Mouse (Mus musculus): Measurements from ENCODE around the gene Creb3l1.

Creb3l1 gene

DNA sequence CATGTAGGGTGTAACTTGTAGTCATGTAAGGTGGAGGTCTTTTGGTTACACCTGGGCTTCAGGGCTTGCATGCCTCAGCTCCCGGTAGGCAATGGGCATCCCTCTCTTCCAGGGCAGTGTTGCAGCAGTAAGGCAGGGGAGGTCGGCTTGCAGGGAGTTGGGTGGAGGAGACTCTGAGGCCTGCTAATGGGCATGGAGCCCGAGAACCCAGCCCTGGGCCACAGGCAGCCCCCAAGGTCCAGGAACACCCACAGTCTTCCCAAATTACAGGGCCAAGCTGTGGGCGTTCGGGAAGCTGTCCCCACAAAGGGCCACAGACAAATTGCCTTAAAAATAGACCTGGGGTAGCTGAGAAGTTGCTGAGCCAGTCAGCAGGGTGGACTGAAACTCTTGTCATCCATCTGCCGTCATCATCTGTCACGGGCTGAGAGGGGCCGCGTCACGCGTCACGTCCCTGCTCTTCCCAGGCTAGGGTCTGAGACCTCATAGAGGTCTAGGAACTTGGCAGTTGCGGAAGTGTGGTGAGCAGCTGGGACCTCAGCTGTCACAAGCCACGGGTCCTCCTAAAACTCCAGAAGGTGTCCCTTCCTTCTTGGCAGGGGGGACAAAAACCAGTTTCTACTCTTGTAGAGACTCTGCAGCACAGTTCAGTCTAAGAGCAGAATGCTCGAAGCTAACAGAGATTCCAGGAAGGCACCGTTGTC, 26.2 kb downstream of the Creb3l1 start:
- DNase-seq (ENCODE audit: low read depth) = no peak

DNA sequence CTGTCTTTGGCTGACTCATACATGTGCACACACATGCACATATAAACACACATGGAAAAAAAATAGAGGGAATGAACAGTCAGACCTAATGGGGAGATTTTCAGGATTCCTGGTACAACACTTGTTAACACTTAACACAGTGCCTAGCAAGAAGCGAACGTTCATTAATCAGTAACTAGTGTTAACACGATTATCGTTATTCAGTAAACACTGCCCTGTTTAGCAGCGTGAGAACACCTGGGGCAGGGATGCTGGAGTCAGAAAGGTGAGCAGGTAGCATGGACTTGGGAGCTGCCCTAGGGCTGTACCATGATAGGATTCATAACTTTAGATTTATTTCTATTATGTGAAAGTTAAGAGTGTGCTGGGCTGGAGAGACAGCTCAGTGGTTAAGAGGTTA, 28.3 kb downstream of the Creb3l1 start:
- no peak for DNase-seq (ENCODE audit: low read depth)

DNA sequence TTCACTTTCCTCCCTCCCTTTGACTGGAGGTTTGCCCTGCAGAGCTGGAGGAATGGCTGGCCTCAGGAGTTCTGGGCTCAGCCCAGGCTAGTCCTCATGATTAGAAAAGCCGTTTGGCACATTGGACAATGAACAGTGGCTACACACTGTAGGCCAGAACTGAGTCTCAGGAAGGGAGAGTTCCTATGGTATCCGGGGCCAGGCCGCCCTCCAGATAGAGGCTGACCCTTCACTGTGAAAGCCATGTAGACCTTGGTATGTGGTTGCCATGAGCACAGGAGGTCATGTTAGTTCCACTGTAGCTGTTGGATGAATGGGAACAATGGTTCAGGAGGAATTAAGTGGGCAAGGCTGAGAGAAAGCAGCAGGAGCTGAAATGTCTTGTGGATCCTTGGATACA, 30.9 kb downstream of the Creb3l1 start:
- no peak for DNase-seq (ENCODE audit: low read depth)

DNA sequence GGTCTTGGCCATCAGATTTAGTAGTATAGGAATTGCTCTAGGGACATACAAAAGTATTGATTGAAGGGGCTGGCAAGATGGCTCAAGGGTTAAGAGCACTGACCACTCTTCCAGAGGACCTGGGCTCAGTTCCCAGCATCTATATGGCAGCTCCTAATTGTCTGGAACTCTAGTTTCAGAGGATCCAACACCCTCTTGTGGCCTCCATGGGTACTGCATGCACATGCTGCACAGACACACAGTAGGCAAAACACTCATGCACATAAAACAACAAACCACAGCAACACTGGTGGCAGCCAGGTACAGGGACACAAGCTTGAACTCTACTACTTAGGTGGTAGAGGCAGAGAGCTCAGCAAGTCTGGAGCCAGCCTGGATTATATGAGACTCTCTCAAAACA, 34.6 kb downstream of the Creb3l1 start:
- DNase-seq (ENCODE audit: low read depth) = no peak

DNA sequence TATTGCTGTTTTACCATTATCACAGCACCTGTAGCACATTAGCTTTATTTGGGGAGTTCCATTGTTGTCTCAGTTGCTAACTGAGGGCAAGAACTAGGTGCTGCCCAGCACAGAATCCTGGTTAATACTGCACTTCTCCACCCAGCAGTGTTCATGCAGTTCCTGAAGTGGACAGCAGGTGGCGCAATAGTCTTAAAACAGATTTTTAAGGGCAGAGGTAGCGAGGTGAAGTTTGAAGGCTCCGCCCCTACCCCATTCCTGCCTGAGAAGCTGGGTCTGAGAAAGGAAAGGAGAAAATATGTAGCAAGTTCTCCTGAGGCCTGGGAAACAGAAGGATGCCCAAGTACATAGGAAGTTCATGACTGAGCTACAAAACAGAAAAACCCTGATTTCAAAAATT, 36.8 kb downstream of the Creb3l1 start:
- peak; percentile 73 for DNase-seq (ENCODE audit: low read depth)

DNA sequence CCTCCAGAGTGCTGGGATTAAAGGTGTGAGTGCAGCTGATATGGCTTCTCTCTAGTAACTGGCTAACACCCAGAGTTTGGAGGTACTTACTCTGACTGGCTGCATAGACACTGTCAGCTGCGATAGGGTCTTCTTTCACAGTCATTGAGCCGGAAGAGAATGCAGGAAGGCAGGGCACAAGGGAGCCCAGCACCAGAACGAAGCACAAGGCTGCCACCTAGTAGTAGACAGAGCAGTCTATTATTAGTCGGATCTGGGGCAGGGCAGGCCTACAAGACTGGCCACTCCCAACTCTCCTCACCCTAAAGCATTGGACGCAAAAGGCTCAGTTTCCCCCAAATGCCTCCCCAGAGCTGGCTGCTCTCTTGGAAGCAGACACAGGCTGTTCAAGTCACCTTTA, 38.2 kb downstream of the Creb3l1 start:
- no peak for DNase-seq (ENCODE audit: low read depth)

DNA sequence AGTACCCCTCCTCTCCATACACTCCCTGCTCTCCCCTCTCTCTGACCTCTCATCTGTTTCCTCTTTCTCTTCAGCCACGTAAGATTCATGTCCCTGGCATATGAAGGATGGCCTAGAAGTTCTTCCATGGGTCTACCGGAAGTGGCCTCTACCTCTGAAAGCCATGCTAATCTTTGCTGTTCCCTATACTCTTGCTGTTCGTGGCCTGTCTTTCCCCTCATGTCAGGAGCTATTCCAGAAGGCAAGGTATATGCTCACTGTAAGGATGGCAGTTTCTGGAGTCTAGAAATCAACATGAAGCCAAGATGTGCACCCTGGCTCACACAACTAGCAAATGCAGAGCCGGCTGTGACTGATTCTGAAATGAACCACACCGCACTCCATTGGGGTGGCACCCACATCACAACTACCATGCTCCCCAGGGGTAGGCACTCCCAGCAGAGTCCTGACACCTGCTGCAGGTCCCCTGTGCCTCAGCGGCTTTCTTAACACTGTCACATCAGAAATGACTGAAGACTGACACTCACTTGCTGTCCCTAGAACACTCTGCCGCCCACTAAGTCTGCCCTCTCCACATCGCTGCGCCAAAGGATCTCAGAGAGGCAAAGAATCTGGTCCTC, 39.3 kb downstream of the Creb3l1 start:
- no peak for DNase-seq (ENCODE audit: low read depth)

DNA sequence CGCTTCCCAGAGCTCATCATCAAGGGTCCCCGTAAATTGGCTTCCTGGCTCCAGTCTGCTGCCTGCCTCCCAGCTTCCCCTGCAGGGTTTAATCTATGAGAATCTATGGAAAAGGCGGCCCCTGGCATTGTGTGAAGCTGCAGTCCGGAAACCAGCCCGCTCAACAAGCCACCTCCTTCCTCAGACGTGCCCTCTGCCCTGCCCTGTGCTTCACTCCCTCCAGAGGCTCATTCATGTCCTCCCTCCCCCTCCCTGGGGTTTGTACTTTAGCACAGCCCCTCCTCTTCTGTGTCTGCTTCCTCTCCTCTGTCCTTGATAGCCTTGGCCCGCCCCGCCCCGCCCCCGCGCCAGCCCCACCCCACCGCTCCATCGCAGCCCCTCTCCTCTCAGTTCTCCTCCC, 39.9 kb downstream of the Creb3l1 start:
- DNase-seq (ENCODE audit: low read depth) = peak; percentile 48

DNA sequence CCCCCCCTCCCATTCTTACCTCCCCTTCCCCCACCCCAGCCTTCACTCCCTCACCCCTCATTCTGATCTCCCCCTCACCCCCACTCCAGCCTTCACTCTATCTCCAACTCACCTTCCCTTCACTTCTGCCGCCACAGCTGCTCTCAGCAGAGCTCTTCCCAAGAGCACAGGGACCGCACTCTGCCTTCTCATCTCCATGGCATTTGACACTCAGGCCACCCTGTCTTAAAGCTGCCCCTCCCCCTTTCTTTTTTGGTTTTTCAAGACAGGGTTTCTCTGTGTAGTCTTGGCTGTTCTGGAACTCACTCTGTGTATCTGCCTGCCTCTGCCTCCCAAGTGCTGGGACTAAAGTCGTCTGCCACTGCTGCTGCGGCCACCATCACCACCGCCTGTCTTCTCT, 43.5 kb downstream of the Creb3l1 start:
- DNase-seq (ENCODE audit: low read depth) = no peak

DNA sequence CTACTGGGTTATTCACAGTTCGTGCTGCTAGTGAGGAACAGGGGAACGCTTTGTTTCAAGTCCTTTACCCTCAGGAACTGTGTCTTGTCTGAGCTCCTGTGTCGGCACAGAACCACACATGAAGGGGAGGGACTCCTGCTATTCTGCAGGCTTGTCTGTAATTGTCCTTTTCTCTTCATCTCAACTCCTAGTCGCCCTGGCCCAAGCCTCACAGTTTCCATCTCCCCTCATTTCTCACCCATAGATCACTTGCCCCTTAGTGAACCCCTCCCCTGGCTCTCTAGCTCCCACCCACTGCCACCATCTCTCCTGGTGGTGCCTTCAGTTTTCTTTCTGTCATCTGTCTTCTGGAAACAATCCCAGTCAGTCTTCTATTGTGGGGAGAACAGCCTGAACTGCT, 44.1 kb downstream of the Creb3l1 start:
- no peak for DNase-seq (ENCODE audit: low read depth)

DNA sequence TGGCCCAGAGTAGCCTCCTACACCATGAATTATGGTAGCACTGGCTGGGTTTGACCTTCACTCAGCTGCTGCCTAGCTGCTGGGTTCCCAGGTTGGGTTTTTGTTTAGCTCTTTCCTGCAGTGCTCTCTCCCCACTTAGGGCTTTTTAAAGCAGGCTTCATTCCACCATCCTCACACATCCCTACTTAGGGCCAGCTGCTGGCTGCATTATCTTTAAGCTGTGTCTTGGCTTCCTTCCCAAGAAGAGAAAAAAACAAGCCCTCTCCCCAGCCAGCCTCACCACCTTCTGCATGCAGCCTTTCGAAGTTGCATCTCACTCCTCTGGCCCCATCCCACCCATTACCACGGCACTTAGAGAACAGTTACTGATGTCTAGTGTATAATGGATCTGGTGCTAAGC, 45.8 kb downstream of the Creb3l1 start:
- no peak for DNase-seq (ENCODE audit: low read depth)

DNA sequence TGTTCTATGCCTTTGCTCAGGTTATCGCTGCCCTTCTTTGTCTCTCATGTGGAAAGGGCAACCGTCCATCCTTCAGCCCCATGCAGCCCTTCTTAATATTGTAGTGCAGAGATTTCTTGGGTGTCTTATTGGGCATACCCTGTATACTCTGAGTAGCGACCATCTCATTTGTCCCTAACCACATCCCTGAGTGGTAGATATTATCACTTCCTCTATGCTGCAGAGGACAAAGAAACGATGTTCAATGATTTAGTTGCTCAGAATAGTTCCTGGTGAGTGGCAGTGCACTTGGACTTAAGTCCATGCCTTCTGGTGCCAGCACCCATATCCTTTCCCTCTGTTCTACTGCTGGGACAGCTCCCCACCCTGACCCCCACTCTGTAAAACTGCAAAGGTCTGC, 46.3 kb downstream of the Creb3l1 start:
- no peak for DNase-seq (ENCODE audit: low read depth)

DNA sequence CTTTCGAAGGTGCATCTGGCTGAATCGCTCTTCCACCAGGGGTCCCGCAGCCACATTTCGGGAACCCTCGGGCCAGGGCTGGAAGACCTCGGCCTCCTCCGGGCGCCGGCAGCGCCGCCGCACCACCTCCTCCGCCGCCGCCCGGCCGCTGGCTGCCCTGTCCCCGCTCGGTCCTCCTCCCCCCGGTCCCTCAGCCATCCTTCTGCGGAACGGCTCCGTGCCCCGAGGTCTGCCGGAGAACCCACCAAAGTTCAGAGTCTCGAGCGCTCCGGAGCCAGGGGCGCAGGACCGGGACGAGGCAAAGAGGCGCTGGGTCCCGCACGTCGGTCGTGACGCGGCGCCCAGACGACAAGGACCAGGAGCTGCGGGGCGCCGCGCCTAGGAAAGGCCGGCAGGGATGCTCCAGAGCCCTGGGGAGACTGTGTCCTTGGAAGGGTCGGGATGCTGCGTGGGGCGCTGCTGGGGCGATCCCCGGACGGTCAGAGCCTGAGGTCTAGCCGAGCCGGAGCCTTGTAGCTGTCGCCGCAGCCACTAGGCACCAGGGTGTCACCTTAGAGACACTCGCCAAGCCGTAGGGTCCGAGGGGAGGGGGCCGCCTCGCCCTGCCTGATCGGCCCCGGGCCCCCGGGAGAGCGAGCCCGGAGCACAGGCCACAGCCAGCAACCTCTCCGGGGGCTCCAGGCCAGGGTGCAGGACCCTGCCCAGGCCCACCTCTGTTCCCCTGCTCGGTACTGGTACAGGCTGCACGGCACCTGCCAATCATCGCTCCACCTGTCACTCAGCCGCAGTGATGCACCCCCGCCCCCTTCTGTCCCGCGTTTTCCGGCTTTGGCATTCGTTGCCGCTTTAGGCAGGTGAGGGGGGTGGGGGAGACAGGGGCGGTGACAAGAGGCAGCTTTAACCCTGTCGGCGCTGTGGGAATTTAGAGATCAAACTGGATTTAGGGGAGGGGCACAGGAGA, 48.4 kb downstream of the Creb3l1 start, which contains the start of gene Dgkz:
Gene Dgkz (minus strand): TSS at position 284 of the 961 bp plus-strand sequence.
- DNase-seq (ENCODE audit: low read depth) = no peak

DNA sequence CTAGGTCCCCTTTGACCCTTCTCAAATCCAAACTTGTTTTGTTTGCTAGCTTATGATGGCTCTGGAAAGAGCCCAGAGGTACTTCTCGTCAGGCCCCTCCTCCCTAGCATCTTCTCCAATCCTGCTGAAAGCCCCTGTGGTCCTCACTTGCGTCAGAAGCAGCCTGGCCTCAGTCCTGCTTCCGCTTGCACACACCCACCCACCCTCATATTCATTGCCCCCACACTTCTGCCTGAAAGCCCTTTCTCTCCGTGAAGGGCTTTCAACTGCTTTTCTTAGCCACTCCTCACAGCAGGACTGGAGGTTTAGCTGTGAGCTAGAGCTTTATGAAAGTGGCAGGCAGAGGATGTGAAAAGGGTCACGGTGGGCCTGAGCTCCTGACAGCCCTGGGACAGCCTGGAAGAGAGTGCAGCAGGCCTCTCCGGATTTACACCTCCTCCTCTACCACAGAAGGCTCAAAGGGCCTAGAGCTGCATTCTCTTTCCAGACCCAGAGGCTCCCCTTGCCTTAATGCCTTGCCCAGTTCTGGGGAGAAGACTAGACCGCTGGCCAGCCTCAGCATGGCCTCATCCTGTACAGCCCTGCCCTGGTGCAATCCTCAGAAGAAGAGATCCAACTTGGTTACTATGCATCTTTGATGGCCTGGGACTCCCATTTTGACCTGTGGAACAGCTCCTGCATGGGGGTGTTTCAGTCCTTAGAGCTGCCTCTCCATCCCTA, 50.7 kb downstream of the Creb3l1 start:
- no peak for DNase-seq (ENCODE audit: low read depth)

DNA sequence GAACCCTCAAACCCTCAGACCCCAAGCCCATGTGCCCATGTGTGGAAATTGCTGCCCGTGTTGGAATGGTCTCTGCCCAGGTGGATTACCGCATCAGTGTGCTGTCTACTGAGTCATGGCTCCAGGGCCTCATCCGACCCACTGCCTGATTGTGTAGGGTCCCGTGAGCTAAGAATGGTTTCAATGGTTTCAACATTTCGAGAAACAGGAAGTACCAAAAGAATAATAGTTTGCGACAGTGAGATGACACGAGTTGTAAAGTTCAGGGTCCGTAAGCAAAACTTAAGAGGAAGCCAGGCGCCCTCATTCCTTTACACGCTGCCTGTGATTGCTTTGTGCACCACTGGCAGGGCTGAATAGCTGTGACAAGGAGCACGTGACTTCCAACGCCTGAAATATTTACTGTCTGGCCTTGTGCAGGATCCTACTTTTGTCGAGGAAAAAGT, 52.2 kb downstream of the Creb3l1 start:
- DNase-seq (ENCODE audit: low read depth) = no peak

DNA sequence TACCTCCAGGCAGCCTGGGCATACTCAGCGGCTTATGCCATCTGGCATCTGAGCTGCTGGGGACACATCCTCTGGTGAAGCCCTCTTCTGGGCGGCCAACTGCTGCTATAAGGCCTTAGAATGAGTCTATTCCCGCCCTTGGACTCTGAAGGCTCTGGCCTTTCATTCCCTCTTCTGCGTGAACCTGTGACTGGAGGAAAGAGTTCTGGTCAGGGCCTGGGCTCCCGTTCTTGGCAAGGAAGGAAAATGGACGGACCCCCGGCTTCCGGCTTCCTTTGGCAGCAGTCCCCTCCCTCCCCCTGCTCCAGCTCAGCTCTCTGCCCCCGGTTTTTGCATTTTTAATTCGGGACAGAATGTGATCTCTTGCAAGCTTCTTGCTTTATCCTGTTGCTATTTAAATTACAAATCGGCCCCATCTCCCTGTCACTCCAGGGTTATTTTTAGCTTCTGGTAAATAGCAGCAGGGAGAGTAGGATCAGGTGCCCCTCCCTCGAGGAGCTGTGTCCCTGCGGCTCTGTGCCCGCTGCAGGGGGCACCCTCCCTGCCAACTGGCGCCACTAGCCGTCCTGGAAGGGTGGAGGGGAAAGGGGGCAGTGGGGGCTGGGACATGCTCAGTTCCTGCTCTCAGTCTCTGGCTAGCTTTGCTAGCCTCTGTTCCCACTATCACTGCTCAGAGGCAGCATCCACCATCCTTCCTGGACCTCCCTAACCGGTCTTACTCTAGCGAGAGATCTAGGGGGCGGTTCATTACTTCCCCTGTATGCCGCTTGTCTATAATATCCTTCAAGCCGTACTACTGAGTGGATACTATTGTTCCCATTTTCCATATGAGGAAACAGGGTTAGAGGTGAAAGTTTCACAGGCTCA, 52.8 kb downstream of the Creb3l1 start:
- no peak for DNase-seq (ENCODE audit: low read depth)

DNA sequence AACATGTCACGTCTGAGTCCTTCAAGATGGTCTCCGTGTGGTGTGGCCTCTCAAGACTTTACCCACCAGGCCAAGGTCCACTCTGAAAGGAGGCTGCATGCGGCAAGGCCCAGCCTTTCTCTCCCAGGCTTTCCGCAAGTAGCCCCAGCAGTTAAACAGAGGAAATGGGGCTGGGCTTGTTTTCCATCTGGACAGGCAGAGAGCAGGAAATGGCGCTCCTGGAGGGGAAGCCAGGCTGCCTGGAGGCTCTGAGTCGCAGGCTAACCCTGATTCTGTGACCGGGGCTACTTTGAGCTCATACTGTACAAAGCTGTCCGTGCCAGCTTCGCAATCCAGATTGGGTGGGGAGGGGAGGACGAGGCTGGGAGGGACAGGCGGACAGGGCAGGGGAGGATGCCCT, 56.3 kb downstream of the Creb3l1 start:
- DNase-seq (ENCODE audit: low read depth) = no peak

DNA sequence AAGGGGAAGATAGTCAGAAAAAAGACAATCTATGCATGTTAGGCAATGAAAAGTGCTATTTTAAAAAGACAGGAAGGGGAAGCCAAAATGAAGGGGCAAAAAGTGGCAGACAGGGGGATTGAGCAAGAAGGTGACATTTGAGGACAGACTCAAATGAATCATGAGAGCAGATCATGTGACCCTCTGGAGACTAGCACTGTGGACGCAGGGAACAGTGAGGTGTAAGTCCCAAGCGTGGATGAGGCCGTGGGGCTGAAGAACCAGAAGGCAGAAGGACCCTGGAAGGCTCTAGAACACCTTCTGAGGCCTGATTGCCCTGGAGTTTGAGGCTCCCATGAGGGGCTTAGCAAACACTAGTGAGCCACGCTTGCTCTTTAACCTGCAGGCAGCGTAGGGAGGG, 57.9 kb downstream of the Creb3l1 start:
- DNase-seq (ENCODE audit: low read depth) = no peak

DNA sequence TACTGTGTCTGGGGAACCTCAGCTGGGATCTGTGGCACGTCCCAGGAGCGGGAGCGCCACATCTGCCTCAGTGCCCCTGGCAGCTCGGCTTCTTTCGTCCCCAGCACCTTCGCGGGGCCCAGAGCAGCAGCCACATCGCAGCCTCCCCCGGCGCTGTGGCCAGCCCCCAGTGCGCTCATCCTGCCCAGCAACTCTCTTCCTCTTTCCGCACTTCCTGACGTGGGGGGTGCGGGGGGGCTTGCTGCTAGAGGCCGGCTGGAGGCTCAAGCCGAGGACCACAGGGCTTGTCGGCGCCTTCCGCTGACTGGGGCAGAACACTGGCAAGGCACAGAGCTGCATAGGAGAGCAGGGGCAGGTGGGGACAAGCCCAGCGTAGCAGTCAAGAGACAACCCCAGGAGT, 58.9 kb downstream of the Creb3l1 start:
- no peak for DNase-seq (ENCODE audit: low read depth)

DNA sequence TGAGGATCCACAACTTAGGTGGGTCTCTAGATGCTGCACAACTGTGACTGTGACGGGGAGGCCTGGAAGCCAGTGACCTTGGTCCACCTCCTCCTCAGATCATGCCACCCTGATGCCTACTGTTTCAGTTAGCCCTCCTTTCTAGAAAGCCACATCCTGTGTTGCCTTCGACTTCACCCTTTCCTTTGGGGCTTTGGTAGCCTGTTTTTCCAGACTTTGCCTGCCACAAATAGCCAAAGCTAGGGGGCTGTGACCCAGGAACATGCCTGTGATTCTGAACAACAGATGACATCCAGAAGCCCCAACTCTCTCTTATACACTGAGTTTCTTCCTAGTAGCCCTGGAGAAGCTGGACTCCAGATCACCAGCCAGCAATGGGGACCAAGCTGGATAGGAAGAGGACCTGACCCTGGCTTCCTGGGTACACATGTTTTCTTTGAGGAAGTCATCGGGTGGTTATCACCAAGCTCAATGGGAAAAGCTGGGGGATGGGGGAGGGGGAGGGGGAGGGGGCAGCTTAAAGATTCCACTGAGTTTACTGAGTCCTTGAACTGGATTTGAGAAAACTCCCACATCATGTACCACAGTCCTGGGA, 59.6 kb downstream of the Creb3l1 start:
- DNase-seq (ENCODE audit: low read depth) = no peak

DNA sequence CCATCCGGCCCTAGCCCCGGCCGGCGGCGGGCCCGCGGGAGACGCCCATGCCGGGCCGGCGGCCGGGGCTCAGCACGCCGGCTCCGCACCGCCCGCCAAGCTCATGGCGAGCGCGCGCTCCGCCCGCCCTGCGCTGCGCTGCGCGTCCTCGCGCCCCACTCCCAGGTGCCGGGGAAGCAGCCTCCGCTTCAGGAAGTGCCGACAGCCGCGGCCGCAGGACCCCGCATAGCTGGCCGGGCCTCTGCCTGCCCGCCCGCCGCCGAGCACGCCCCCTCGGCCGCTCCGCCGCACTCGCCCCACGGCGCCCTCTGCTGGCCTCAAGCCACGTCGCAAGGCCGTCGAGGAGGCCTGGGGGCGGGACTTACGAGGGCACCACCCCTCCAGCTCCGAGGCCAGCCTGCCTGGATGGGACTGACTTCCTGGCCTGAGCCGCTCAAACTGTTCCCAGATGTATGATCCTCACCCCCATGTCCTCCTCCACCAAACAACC, 60.8 kb downstream of the Creb3l1 start:
- DNase-seq (ENCODE audit: low read depth) = peak; percentile 80
